Mouse (Mus musculus) lung, adult 2 months (tissue): ENCODE measurements around the gene Kptn. TPM values are rescaled to one million over a fixed set of nuclear protein-coding genes. Genes with fewer than 3 reads are reported as not detected.
A peak's percentile ranks its signal among the peaks of the same experiment; 100 is the strongest.

Source experiments
- DNase-seq: peaks from one replicate; pipeline ENCODE4 v3.0.0; 2022
- H3K4me1 ChIP-seq: fragments of 200-500 bp; 2 replicates; pipeline ENCODE4 v1.6.1; 2011; ENCODE audit warnings: low read length; ENCODE audit not compliant: control insufficient read depth, insufficient read depth
- H3K4me3 ChIP-seq: fragments of 200-500 bp; replicated peaks from 2 replicates; pipeline ENCODE3; 2011; ENCODE audit warnings: low read depth, mild to moderate bottlenecking, control low read depth, low read length; ENCODE audit errors: extremely low read depth
- CTCF ChIP-seq: fragments of 200-500 bp; IDR thresholded peaks from 2 replicates; pipeline ENCODE4 v1.5.1; 2011; ENCODE audit warnings: mild to moderate bottlenecking, low read length, control low read depth; ENCODE audit not compliant: insufficient read depth
- POLR2A ChIP-seq: fragments of 200-500 bp; IDR thresholded peaks from 2 replicates; pipeline ENCODE4 v1.6.1; 2011; ENCODE audit warnings: low read depth, mild to moderate bottlenecking, control low read depth, low read length, borderline replicate concordance; ENCODE audit errors: extremely low read depth
- WGBS: fragments of 180-500 bp; shearing (Covaris S2); methylation state at CpG from one replicate; pipeline ENCODE4 v1.1.7; 2018; 5-methylcytosine and 5-hydroxymethylcytosine counted together
- polyA plus RNA-seq: library from polyadenylated mRNA; depleted of rRNA; stranded (reverse); fragments of >200 nt; gene quantifications from 2 replicates; pipeline ENCODE4 v1.2.3, GENCODE M21; 2012; rRNA removed

Kptn gene
- 25.5 and 28.3 TPM in 2 replicates for polyA plus RNA-seq

DNA sequence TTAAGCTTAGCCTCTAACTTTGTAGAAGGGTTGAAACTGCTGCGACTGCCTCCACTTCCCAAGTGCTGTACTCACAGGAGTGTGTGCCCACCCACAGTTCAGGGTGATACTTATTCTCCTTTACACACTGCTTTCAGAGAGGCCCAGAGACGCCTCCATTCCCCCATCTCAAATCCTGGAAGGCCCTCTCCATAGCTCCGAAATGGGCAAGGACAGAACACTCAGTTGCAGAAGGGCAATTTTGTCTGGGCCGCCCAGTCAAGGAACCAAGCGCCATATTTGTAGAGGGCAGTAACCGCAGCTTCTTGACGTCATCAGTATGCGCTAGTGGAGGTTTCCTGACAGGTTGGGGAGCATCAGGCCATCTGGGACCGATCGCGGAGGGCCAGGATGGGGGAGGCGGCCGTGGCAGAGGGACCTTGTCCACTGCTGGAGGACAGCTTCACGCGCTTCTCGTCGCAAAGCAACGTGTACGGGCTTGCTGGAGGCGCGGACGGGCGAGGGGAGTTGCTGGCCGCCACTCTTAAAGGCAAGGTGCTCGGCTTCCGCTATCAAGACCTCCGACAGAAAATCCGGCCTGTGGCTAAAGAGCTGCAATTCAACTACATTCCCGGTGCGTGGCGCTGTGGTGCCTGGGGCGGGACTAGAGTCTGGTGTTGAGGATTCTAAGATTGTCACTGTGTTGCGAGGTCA, at the start of gene Kptn:
TSS of gene Kptn (plus strand) at position 327 of the 693 bp plus-strand sequence.
- DNase-seq: peak; percentile 94
- TF ChIP-seq CTCF (peak; percentile 70), POLR2A (peak; percentile 43; the same call in 1 of the 2 replicates)
- Histone ChIP-seq H3K4me3 (peak within 1 kb of the TSS; percentile 98), H3K4me1 (peaks cover 8% of the 10 kb centered on the region)
- under 1% methylated on average over 33 of the region's 33 CpGs for WGBS

DNA sequence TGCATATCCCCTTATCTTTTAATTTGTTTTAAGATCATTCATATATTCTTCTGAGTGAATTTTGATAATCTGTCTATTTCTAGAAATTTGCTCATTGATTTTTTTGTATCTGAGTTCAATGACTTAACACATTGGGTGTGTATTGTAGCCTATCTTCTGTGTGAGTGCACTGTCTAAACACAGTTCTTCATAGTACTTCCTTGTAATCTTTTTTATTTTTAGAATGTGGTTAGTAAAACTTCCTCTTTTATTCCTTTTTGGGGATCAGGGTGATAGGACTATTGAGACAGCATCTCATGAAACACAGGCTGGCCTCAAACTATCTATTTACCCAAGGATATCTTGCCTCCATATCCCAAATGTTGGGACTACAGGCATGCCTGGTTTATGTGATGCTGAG, 48.8 kb upstream of the Kptn start:
- no peak for TF ChIP-seq POLR2A
- no peak for TF ChIP-seq CTCF
- no peak overlapping the region for H3K4me3 ChIP-seq
- no peaks in the 10 kb centered on the region for H3K4me1 ChIP-seq
- no peak for DNase-seq

DNA sequence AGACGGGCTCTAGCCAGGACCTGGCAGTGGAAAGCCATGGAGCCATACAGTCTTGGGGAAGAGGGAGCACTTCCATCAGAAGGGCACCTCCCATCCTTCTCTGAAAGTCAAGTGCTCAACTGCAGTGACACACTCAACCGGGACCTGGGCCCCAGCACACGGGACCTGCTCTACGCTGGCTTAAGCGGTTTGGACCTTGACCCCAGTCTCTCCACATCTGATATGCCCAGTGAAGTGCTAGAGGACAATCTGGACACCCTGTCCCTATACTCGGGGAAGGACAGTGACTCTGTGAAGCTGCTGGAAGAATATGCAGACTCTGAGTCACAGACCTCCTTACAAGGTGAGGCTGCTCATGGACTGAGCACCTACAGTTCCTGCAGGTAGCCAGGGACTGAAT, 47.8 kb upstream of the Kptn start:
- H3K4me1 ChIP-seq: no peaks in the 10 kb centered on the region
- no peak for DNase-seq
- no peak overlapping the region for H3K4me3 ChIP-seq
- 80% methylated on average over 6 of the region's 6 CpGs for WGBS
- TF ChIP-seq CTCF (no peak), POLR2A (no peak)

DNA sequence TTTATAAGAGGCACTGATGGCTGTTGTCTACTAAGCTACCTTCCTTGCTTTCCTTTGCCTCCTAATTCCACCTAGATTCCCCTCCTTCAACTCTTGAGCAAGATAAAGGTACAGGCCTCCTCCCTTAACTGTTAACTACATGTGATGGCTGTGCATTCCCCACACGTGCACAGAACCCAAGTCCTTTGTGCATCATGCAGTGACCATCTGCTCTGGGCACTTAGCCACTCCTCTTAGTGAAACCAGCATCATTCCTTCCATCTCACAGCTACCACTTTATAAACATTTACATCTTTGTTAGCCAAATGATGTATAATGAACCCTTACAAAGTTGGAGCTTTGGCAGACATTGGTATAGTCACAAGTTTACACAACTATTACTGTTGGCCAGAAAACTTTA, 39.7 kb upstream of the Kptn start:
- 62% methylated on average over 1 of the region's 1 CpGs for WGBS
- no peak for DNase-seq
- no peak overlapping the region for H3K4me3 ChIP-seq
- no peaks in the 10 kb centered on the region for H3K4me1 ChIP-seq
- TF ChIP-seq POLR2A (no peak), CTCF (no peak)

DNA sequence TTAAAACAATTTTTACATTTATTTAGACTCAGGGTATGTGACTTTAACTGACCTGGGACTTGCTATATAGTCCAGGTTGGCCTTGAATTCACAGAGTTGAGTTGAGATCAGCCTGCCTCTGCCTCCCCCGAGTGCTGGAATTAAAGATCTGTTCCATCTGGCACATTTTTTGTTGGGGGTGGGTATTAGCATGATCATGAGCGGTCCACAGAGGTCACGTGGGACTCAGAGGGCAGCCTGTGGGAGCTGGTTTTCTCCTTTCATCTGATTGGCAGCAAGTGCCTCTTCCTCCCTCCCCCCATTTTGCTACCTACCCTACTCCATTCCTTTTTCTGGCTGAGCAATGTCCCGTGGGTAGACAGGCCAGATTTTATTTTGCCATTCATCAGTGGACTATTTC, 39.1 kb upstream of the Kptn start:
- no peak for DNase-seq
- Histone ChIP-seq H3K4me1 (no peaks in the 10 kb centered on the region), H3K4me3 (no peak overlapping the region)
- no peak for TF ChIP-seq CTCF
- no peak for TF ChIP-seq POLR2A
- 60% methylated on average over 4 of the region's 4 CpGs for whole genome bisulfite sequencing

DNA sequence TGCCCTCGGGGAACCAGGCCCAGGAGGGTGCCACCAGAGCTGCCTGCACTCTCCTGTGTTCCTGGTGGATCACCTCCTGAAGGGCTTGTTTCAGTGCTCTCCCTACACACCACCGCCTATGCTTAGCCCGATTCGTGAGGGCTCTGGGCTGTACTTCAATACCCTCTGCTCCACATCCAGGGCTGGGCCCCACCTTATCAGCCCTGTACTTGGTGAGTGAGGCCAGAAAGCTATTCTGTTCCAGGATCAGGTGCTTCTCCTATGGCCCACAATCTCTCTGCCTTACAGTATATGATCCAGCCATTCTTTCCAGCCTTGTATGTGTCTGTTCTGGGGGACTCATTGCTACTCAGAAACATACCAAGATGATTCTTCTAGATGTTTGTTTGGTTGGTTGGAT, 36.3 kb upstream of the Kptn start:
- TF ChIP-seq CTCF (no peak), POLR2A (no peak)
- no peak for DNase-seq
- no peak overlapping the region for H3K4me3 ChIP-seq
- WGBS: 63% methylated on average over 4 of the region's 4 CpGs
- no peaks in the 10 kb centered on the region for H3K4me1 ChIP-seq

DNA sequence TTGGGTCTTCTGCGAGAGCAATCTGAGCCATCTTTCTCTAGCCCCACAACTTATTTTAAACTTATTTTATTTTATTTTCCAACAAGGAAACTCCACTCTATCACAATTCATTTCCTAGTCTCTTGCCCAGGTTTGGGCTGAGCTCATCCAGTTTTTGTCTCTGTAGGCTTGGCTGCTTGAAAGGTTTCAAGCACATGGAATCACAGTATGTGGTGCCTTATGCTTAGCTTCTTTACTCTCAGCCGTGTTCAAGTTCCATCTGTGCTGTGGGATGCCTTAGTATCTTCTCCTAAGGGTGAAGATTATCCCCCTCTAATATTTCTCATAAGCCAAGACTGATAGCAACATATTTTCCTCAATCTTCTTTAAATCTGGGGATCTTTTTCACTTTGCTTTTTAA, 32.1 kb upstream of the Kptn start:
- H3K4me3 ChIP-seq: no peak overlapping the region
- WGBS: 71% methylated on average over 2 of the region's 2 CpGs
- TF ChIP-seq POLR2A (no peak), CTCF (no peak)
- no peak for DNase-seq
- no peaks in the 10 kb centered on the region for H3K4me1 ChIP-seq

DNA sequence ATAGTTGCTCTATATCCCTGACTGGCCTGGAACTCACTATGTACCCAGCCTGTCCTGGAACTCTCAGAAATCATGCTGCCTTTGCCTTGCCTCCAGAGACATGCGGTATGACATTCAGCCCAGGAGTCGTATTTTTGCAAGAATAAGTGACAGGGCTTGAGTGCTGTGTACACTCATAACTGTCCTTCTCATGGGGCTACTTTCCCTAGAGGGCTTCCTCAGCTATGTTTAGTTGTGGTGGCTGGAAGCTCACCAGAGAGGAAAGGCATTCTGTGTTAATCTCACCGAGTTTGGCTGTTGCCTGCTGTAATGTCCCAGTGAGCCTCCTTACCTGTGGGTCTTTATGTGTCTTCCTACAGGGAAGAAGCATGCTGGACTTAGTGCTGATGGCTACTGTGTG, 25.1 kb upstream of the Kptn start:
- 55% methylated on average over 3 of the region's 3 CpGs for WGBS
- Histone ChIP-seq H3K4me3 (no peak overlapping the region), H3K4me1 (peaks cover 4% of the 10 kb centered on the region; the same call in 1 of the 2 replicates)
- DNase-seq: no peak
- TF ChIP-seq POLR2A: no peak
- TF ChIP-seq CTCF: no peak

DNA sequence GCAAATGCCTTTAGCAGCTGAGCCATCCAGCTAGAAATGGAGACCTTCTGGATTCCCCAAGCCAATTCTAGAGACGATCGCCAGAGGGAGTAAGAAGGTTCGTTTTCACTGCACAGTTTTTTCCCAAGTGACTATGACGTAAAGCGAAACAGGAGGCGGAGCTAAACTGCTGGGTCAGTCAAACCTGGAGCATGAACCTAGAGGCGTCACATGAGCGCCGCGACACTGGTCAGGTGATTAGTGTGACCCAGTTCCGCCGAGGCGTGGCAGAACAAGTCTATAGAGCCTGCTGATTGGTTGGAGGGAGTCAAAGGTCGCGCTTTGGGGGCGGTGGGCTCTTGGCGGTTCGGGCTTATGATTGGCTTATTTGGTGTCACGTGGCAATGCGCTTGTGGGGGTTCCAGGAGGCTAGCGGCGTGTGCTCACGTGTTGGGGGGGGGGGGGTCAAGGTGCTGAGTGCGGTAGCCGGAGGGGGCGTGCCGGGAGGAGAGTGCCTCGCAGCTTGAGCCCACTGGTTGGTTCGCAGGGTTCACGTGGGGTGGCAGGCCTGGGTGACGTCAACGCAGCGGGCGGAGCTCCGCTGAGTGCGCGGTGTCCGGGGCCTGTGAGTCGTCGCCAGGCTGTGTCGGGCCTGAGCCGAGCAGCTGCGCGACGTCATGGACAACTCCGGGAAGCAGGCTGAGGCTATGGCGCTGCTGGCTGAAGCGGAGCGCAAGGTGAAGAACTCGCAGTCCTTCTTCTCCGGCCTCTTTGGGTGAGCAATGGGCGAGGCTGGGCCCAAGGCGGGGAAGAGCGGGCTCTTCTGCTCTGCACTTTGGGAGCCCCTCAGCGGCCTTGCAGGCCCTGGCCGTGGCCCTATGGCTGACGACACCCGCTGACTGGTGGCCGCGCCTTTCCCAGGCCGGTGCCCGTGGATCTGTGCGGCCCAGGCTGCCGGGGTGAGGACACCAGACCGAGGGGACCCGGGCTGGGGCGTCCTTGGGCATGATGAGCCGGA, 21.4 kb upstream of the Kptn start, which contains the start of gene Napa:
TSS of gene Napa (plus strand) at position 438 of the 997 bp plus-strand sequence.
- peak within 1 kb of the TSS; percentile 80 for H3K4me3 ChIP-seq
- TF ChIP-seq CTCF: peak; percentile 11
- peak; percentile 99 for TF ChIP-seq POLR2A
- H3K4me1 ChIP-seq: peaks cover 11% of the 10 kb centered on the region; the same call in 1 of the 2 replicates
- DNase-seq: peak; percentile 96
- WGBS: under 1% methylated on average over 68 of the region's 68 CpGs
